Mouse (Mus musculus) left cerebral cortex, postnatal 25 days (tissue): ENCODE data around the gene Tpt1. TPM values are rescaled to one million over a fixed set of nuclear protein-coding genes. Genes with fewer than 3 reads are reported as not detected.
A peak's percentile ranks its signal among the peaks of the same experiment; 100 is the strongest.
"Not testable (repeated sequence)": the region's sequence is repeated elsewhere in the genome, so short reads cannot be mapped to it uniquely, and the experiment has no call there.

Experiments
- DNase-seq, 2 experiments: peaks; one replicate each; pipeline ENCODE4 v3.0.0; 2022; ENCODE audit warnings: low spot score in 2 of 2, mixed read lengths in 1 of 2
- intact Hi-C: fragments of 180-260 bp; cut with DNase I; formaldehyde crosslinking; loops from one replicate; pipeline ENCODE4 v1.15.1; 2025
- total RNA-seq, 2 experiments: library from RNA; stranded (reverse); gene quantifications; 2 replicates each; pipeline ENCODE4 v1.2.3; 2021

Tpt1 gene
- total RNA-seq, result 1,000 to 10,000 TPM; 1,037 to 1,046 TPM

- intact Hi-C loops, result loop anchor here (10.0 kb wide), 1 partner anchor 570 kb away; the partner anchor contains the start of gene Tsc22d1
- peak; percentile 98 to 99 for DNase-seq
Measured at GRCm38 (mm10) chr14:75844867-75845697, at the start of gene Tpt1. Gene Tpt1, plus strand, starts transcription at chr14:75845093.

GRCm38 (mm10) chr14:75795918-75796317, 49.0 kb upstream of the Tpt1 start:
- DNase-seq, result no peak
- intact Hi-C loops, result no loop called here

- intact Hi-C loops, result no loop called here
Measured at GRCm38 (mm10) chr14:75797769-75798386, 47.0 kb upstream of the Tpt1 start.

GRCm38 (mm10) chr14:75807800-75808199, 37.1 kb upstream of the Tpt1 start:
- intact Hi-C loops, result no loop called here
- no peak for DNase-seq

More at GRCm38 (mm10) chr14:75797769-75798386, 47.0 kb upstream of the Tpt1 start:
- DNase-seq, result no peak

GRCm38 (mm10) chr14:75809931-75810330, 35.0 kb upstream of the Tpt1 start:
- intact Hi-C loops, result no loop called here
- no peak for DNase-seq

- no peak for DNase-seq
- intact Hi-C loops, result no loop called here
Measured at GRCm38 (mm10) chr14:75818528-75818927, 26.4 kb upstream of the Tpt1 start.

GRCm38 (mm10) chr14:75819341-75819740, 25.6 kb upstream of the Tpt1 start:
- intact Hi-C loops, result no loop called here
- no peak for DNase-seq

- intact Hi-C loops, result no loop called here
- DNase-seq, result no peak
Measured at GRCm38 (mm10) chr14:75820007-75820406, 24.9 kb upstream of the Tpt1 start.

- intact Hi-C loops, result no loop called here
Measured at GRCm38 (mm10) chr14:75826851-75827410, 18.0 kb upstream of the Tpt1 start.

GRCm38 (mm10) chr14:75828221-75828620, 16.7 kb upstream of the Tpt1 start:
- intact Hi-C loops, result loop anchor here (1.0 kb wide), 1 partner anchor 41 kb away; the partner anchor contains the start of gene Slc25a30
- DNase-seq, result no peak

More at GRCm38 (mm10) chr14:75826851-75827410, 18.0 kb upstream of the Tpt1 start:
- DNase-seq, result no peak

- intact Hi-C loops, result loop anchor here (1.0 kb wide), 1 partner anchor 42 kb away; the partner anchor contains the start of gene Slc25a30
- DNase-seq, result peak; percentile 92 to 96
Measured at GRCm38 (mm10) chr14:75828866-75829806, 15.8 kb upstream of the Tpt1 start.

- intact Hi-C loops, DNase-seq: not testable (repeated sequence)
Measured at GRCm38 (mm10) chr14:75829817-75830216, 15.1 kb upstream of the Tpt1 start.

GRCm38 (mm10) chr14:75832031-75832430, 12.9 kb upstream of the Tpt1 start:
- intact Hi-C loops, result no loop called here
- DNase-seq, result no peak

GRCm38 (mm10) chr14:75832982-75833381, 11.9 kb upstream of the Tpt1 start:
- intact Hi-C loops, result no loop called here
- DNase-seq, result no peak

GRCm38 (mm10) chr14:75833546-75834250, 11.2 kb upstream of the Tpt1 start:
- intact Hi-C loops, result no loop called here

GRCm38 (mm10) chr14:75834251-75834738, 10.6 kb upstream of the Tpt1 start:
- intact Hi-C loops, result no loop called here
- peak in 1 of 2 experiments; percentile 72 for DNase-seq

More at GRCm38 (mm10) chr14:75833546-75834250, 11.2 kb upstream of the Tpt1 start:
- DNase-seq, result no peak

- intact Hi-C loops, result no loop called here
- DNase-seq, result no peak
Measured at GRCm38 (mm10) chr14:75834739-75835381, 10.0 kb upstream of the Tpt1 start.

- no peak for DNase-seq
- intact Hi-C loops, result no loop called here
Measured at GRCm38 (mm10) chr14:75836579-75836978, 8.3 kb upstream of the Tpt1 start.
